Mouse (Mus musculus): ENCODE results near the gene Gm10638. TPM values are rescaled to one million over a fixed set of nuclear protein-coding genes. Genes with fewer than 3 reads are reported as not detected.

The Gm10638 gene
- polyA plus RNA-seq, 1 experiment: not detected

- Histone ChIP-seq H3K27ac (ENCODE audit: insufficient read depth, low read length) (no peak overlapping the region), H3K9ac (ENCODE audit: low read depth, poor library complexity, severe bottlenecking) (no peak overlapping the region), H3K9me3 (replicated peaks; ENCODE audit: control insufficient read depth, insufficient read depth, low read length, poor library complexity, severe bottlenecking) (no peaks in the 10 kb centered on the region), H3K4me1 (ENCODE audit: control insufficient read depth, insufficient read depth, low read length) (no peaks in the 10 kb centered on the region), H3K36me3 (ENCODE audit: control insufficient read depth, insufficient read depth, low read length, poor library complexity, severe bottlenecking) (no peaks in the 10 kb centered on the region), H3K27me3 (ENCODE audit: control insufficient read depth, insufficient read depth, low read length, poor library complexity, severe bottlenecking) (no peaks in the 10 kb centered on the region), H3K4me3 (ENCODE audit: low read depth, low read length) (no peak overlapping the region)
- TF ChIP-seq EP300 (IDR thresholded peaks at IDR 0.05; ENCODE audit: insufficient read depth, low read depth, low read length): no peak
- no peak for TF ChIP-seq CTCF (IDR thresholded peaks at IDR 0.05; ENCODE audit: low read depth, low read length)
- TF ChIP-seq POLR2A (IDR thresholded peaks at IDR 0.05; ENCODE audit: insufficient read depth, low read length): no peak
Measured at GRCm38 (mm10) chr8:86787891-86788420, 42.5 kb downstream of the Gm10638 start.

- Histone ChIP-seq H3K9ac (ENCODE audit: low read depth, poor library complexity, severe bottlenecking) (no peak overlapping the region), H3K4me1 (ENCODE audit: control insufficient read depth, insufficient read depth, low read length) (no peaks in the 10 kb centered on the region), H3K36me3 (ENCODE audit: control insufficient read depth, insufficient read depth, low read length, poor library complexity, severe bottlenecking) (no peaks in the 10 kb centered on the region), H3K4me3 (ENCODE audit: low read depth, low read length) (no peak overlapping the region), H3K27ac (ENCODE audit: insufficient read depth, low read length) (no peak overlapping the region), H3K9me3 (replicated peaks; ENCODE audit: control insufficient read depth, insufficient read depth, low read length, poor library complexity, severe bottlenecking) (no peaks in the 10 kb centered on the region), H3K27me3 (ENCODE audit: control insufficient read depth, insufficient read depth, low read length, poor library complexity, severe bottlenecking) (no peaks in the 10 kb centered on the region)
- TF ChIP-seq EP300 (IDR thresholded peaks at IDR 0.05; ENCODE audit: insufficient read depth, low read depth, low read length): no peak
- no peak for TF ChIP-seq POLR2A (IDR thresholded peaks at IDR 0.05; ENCODE audit: insufficient read depth, low read length)
- TF ChIP-seq CTCF (IDR thresholded peaks at IDR 0.05; ENCODE audit: low read depth, low read length): no peak
Measured at GRCm38 (mm10) chr8:86789576-86789975, 44.1 kb downstream of the Gm10638 start.

- Histone ChIP-seq H3K4me3 (ENCODE audit: low read depth, low read length) (no peak overlapping the region), H3K27ac (ENCODE audit: insufficient read depth, low read length) (no peak overlapping the region), H3K27me3 (ENCODE audit: control insufficient read depth, insufficient read depth, low read length, poor library complexity, severe bottlenecking) (no peaks in the 10 kb centered on the region), H3K9ac (ENCODE audit: low read depth, poor library complexity, severe bottlenecking) (no peak overlapping the region), H3K4me1 (ENCODE audit: control insufficient read depth, insufficient read depth, low read length) (no peaks in the 10 kb centered on the region), H3K36me3 (ENCODE audit: control insufficient read depth, insufficient read depth, low read length, poor library complexity, severe bottlenecking) (no peaks in the 10 kb centered on the region), H3K9me3 (replicated peaks; ENCODE audit: control insufficient read depth, insufficient read depth, low read length, poor library complexity, severe bottlenecking) (no peaks in the 10 kb centered on the region)
- TF ChIP-seq CTCF (IDR thresholded peaks at IDR 0.05; ENCODE audit: low read depth, low read length) (no peak), POLR2A (IDR thresholded peaks at IDR 0.05; ENCODE audit: insufficient read depth, low read length) (no peak), EP300 (IDR thresholded peaks at IDR 0.05; ENCODE audit: insufficient read depth, low read depth, low read length) (no peak)
Measured at GRCm38 (mm10) chr8:86791542-86791941, 46.0 kb downstream of the Gm10638 start.

- Histone ChIP-seq H3K27ac (ENCODE audit: insufficient read depth, low read length) (no peak overlapping the region), H3K9me3 (replicated peaks; ENCODE audit: control insufficient read depth, insufficient read depth, low read length, poor library complexity, severe bottlenecking) (no peaks in the 10 kb centered on the region), H3K9ac (ENCODE audit: low read depth, poor library complexity, severe bottlenecking) (no peak overlapping the region), H3K4me1 (ENCODE audit: control insufficient read depth, insufficient read depth, low read length) (no peaks in the 10 kb centered on the region), H3K4me3 (ENCODE audit: low read depth, low read length) (no peak overlapping the region), H3K36me3 (ENCODE audit: control insufficient read depth, insufficient read depth, low read length, poor library complexity, severe bottlenecking) (no peaks in the 10 kb centered on the region), H3K27me3 (ENCODE audit: control insufficient read depth, insufficient read depth, low read length, poor library complexity, severe bottlenecking) (no peaks in the 10 kb centered on the region)
- TF ChIP-seq EP300 (IDR thresholded peaks at IDR 0.05; ENCODE audit: insufficient read depth, low read depth, low read length) (no peak), POLR2A (IDR thresholded peaks at IDR 0.05; ENCODE audit: insufficient read depth, low read length) (no peak), CTCF (IDR thresholded peaks at IDR 0.05; ENCODE audit: low read depth, low read length) (no peak)
Measured at GRCm38 (mm10) chr8:86794716-86795115, 49.2 kb downstream of the Gm10638 start.

Other genes starting within 250 kb of the Gm10638 start
- gene Abcc12, start 165.0 kb upstream of the Gm10638 start, polyA plus RNA-seq (2011; ENCODE audit: insufficient read depth, insufficient read length, low read depth, missing spikeins): not detected in 2 replicates
- gene Lonp2, start 121.7 kb upstream of the Gm10638 start, polyA plus RNA-seq (2011; ENCODE audit: insufficient read depth, insufficient read length, low read depth, missing spikeins): 25.6 and 28.5 TPM in 2 replicates
- 19.1 and 20.9 TPM in 2 replicates for gene Siah1a, start 235 bp downstream of the Gm10638 start, polyA plus RNA-seq (2011; ENCODE audit: insufficient read depth, insufficient read length, low read depth, missing spikeins)
- gene N4bp1, start 139.6 kb downstream of the Gm10638 start, polyA plus RNA-seq (2011; ENCODE audit: insufficient read depth, insufficient read length, low read depth, missing spikeins): 80.3 and 81.5 TPM in 2 replicates

All from ES-Bruce4 (cell line).